Mouse (Mus musculus): ENCODE measurements at regions not wholly inside any gene's neighbourhood (a gene's known extent, or its start where the extent isn't known, plus 50 kb on each side); places are given as distances from the start of the nearest gene placed in this dataset.

GRCm38 (mm10) chr15:51255203-51255615 is 2629.5 kb upstream of the Gm7489 start:
- DNase-seq (ENCODE audit: low spot score in 2 of 2) = no peak

- DNase-seq (ENCODE audit: low spot score in 2 of 2) = no peak
Measured at GRCm38 (mm10) chr15:51256681-51257080, 2628.0 kb upstream of the Gm7489 start.

GRCm38 (mm10) chr15:51264599-51265163 is 2620.0 kb upstream of the Gm7489 start:
- no peak for DNase-seq (ENCODE audit: low spot score in 2 of 2)

GRCm38 (mm10) chr15:51265971-51266370 is 2618.7 kb upstream of the Gm7489 start:
- DNase-seq (ENCODE audit: low spot score in 2 of 2) = no peak

- DNase-seq (ENCODE audit: low spot score in 2 of 2) = no peak
Measured at GRCm38 (mm10) chr15:51271632-51272312, 2612.9 kb upstream of the Gm7489 start.

GRCm38 (mm10) chr15:51285334-51285733 is 2599.4 kb upstream of the Gm7489 start:
- DNase-seq (ENCODE audit: low spot score in 2 of 2) = no peak

- no peak for DNase-seq (ENCODE audit: low spot score in 2 of 2)
Measured at GRCm38 (mm10) chr15:51286352-51286751, 2598.4 kb upstream of the Gm7489 start.

GRCm38 (mm10) chr15:51288911-51289432 is 2595.7 kb upstream of the Gm7489 start:
- DNase-seq (ENCODE audit: low spot score in 2 of 2) = no peak

- no peak for DNase-seq (ENCODE audit: low spot score in 2 of 2)
Measured at GRCm38 (mm10) chr15:51289916-51290315, 2594.8 kb upstream of the Gm7489 start.

- DNase-seq (ENCODE audit: low spot score in 2 of 2) = no peak
Measured at GRCm38 (mm10) chr15:51291183-51291582, 2593.5 kb upstream of the Gm7489 start.

- DNase-seq (ENCODE audit: low spot score in 2 of 2) = no peak
Measured at GRCm38 (mm10) chr15:51296841-51297240, 2587.9 kb upstream of the Gm7489 start.

- no peak for DNase-seq (ENCODE audit: low spot score in 2 of 2)
Measured at GRCm38 (mm10) chr15:51318072-51318471, 2566.6 kb upstream of the Gm7489 start.

- DNase-seq (ENCODE audit: low spot score in 2 of 2) = no peak
Measured at GRCm38 (mm10) chr15:51318760-51319159, 2565.9 kb upstream of the Gm7489 start.

GRCm38 (mm10) chr15:51320366-51320894 is 2564.3 kb upstream of the Gm7489 start:
- DNase-seq (ENCODE audit: low spot score in 2 of 2) = no peak

- DNase-seq (ENCODE audit: low spot score in 2 of 2) = no peak
Measured at GRCm38 (mm10) chr15:51323284-51323683, 2561.4 kb upstream of the Gm7489 start.

GRCm38 (mm10) chr15:51324211-51324610 is 2560.5 kb upstream of the Gm7489 start:
- DNase-seq (ENCODE audit: low spot score in 2 of 2) = no peak

GRCm38 (mm10) chr15:51327702-51328101 is 2557.0 kb upstream of the Gm7489 start:
- no peak for DNase-seq (ENCODE audit: low spot score in 2 of 2)

- DNase-seq (ENCODE audit: low spot score in 2 of 2) = no peak
Measured at GRCm38 (mm10) chr15:51336441-51336840, 2548.3 kb upstream of the Gm7489 start.

- DNase-seq (ENCODE audit: low spot score in 2 of 2) = no peak
Measured at GRCm38 (mm10) chr15:51346301-51346700, 2538.4 kb upstream of the Gm7489 start.

GRCm38 (mm10) chr15:51363391-51363790 is 2521.3 kb upstream of the Gm7489 start:
- DNase-seq (ENCODE audit: low spot score in 2 of 2) = no peak

- DNase-seq (ENCODE audit: low spot score in 2 of 2) = no peak
Measured at GRCm38 (mm10) chr15:51371162-51371561, 2513.5 kb upstream of the Gm7489 start.

GRCm38 (mm10) chr15:51390383-51390782 is 2494.3 kb upstream of the Gm7489 start:
- no peak for DNase-seq (ENCODE audit: low spot score in 2 of 2)

GRCm38 (mm10) chr15:51391352-51391751 is 2493.4 kb upstream of the Gm7489 start:
- no peak for DNase-seq (ENCODE audit: low spot score in 2 of 2)

Data from urinary bladder, adult 18-20 months (tissue).